Mouse (Mus musculus) spleen, adult 12 weeks (tissue): ENCODE results near the gene Susd6.
"Not testable (repeated sequence)": the region's sequence is repeated elsewhere in the genome, so short reads cannot be mapped to it uniquely, and the experiment has no call there.

Experiments
- DNase-seq: peaks from one replicate; pipeline ENCODE4 v3.0.0; 2022; ENCODE audit warnings: low spot score

The Susd6 gene

DNA sequence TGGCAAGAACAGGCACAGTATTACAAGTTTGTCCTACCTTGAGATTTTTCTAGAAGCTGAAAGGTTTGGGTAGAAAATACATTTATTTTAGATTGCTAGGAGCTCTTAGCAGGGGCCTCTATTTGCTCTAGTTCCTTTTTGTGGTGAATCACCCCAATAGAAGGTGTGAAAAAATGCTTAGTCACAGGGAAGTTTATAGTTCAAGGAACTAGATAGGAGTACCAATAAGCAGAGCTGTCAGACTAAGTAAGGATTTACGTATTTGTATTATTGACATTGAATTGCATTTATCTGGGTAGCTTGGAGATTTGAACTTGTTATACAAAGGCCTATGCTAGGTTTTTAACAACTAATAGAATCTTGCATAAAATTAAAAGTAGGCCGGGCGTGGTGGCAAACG, 23.6 kb downstream of the Susd6 start:
- DNase-seq, result no peak

DNA sequence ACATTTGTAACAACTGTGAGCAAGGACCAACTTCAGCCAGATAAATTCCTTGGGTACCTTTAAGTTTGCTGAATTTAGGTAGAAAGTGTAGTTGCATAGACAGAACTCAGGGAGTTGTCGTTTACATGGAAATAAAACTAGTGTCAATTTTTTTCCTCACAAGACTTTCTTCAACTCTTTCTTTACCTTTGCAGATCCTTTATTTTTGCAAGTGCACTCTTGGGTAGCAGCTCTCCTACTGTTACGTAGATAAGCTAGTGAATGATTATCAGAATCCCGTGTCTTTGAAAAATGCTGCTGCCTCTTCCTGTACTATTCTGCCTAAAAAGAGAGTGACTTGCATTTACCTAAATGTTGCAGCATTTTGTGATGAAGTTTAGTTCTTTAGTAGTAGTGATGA, 24.2 kb downstream of the Susd6 start:
- DNase-seq, result no peak

DNA sequence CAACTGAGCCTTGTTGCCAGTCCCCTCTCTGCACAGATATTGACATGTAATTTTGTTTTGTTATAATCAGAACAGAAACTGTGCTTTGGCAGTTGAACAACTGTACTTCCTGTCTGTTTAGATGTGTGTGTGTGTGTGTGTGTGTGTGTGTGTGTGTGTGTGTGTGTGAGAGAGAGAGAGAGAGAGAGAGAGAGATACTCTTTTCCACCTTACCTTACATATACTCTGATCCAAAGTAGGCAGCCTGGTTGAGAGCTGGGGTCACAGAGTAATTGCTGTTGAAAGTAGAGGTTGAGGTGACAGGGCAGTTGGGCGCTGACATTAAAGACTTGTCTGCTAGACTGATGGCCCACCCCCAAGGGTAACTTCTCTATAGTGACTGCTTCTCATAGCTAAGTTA, 25.0 kb downstream of the Susd6 start:
- DNase-seq, result no peak

DNA sequence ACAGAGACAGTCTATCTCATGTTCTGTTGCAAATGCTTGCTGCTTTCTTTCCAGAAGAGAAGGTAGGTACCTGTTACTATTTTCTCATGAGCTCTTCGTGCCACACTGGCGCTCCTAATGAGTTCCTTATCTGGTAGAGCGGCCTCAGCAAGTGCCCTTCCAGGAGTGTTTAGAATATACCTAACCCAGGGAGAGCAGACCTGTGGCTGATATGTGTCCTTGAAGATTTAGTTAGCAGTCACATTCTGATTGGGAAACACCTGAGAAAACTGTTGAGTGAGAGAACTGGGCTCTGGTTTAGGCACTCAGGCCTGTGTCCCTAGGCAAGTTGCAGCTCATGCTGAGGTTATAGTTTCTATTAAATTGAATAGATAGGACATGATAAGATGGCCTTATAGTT, 25.6 kb downstream of the Susd6 start:
- no peak for DNase-seq

DNA sequence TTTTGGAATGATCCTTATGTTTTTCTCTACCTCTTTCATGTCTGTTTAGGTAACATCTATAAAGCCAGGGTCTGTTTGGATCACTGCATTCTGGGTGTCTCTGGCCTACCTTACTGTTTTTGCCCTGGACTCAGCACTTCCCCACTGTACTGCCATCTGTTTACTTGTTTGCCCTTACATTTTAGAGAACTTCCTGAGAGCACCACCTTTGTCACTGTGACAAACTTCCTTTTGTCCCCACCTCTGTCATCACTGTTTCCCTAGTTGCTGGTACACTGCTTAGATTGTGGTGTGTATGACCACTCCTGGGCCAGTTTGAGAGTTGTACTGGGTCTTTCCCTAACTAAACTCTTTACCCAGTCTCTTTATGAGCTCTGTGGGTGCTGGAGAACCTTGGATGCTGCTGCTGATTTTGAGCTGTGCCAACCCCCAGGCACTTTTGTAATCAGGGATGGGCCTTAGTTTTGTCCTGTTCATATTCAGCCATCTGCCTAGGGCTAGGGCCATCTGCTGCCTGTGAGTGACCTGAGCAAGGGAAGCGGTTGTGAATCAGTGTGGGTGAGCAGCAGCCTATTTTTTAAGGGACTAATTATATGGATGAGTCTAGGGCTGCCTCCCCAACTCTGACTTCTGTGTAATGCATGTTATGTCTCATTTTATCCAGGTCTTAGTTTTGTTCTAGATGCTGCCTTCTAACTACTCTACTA, 26.2 kb downstream of the Susd6 start:
- DNase-seq, result no peak

DNA sequence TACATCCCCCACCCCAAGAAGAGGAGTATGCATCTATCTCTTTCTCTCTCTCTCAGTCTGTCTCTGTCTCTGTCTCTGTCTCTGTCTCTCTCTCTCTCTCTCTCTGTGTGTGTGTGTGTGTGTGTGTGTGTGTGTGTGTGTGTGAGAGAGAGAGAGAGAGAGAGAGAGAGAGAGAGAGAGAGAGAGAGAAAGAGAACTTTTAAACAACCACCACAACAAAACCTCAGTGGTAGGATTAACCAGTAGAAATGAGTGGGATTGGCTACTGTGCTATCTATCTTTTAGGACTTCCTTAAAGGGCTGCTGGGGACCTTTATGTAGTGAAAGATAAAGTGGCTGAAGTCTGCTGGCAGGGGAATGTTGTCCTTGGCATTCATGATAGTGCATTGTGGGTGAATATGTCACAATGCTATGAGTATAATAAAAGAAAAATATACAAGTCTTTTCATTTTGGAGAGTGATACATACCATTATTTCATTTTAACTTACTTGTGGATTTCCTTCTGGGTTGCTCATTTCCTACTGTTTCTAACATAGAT, 27.5 kb downstream of the Susd6 start:
- no peak for DNase-seq

DNA sequence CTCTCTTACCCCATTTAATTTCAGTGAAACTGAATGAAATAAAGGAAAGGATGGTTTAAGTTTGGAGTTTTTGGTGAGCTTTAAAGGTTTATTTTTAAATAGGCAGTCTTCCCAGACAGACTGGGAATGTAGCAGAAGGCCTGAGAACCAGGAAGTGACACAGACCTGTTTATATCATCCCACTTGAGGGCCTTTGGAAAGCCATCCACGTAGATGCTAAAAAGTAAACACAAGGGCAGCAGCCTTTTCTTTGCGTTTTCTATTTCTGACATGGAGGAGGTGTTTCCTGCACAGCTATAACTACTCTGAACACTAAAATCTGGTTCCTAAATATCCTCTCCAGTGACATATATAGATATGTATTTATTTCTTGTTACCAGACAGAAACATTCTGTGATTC, 28.7 kb downstream of the Susd6 start:
- DNase-seq, result not testable (repeated sequence)

DNA sequence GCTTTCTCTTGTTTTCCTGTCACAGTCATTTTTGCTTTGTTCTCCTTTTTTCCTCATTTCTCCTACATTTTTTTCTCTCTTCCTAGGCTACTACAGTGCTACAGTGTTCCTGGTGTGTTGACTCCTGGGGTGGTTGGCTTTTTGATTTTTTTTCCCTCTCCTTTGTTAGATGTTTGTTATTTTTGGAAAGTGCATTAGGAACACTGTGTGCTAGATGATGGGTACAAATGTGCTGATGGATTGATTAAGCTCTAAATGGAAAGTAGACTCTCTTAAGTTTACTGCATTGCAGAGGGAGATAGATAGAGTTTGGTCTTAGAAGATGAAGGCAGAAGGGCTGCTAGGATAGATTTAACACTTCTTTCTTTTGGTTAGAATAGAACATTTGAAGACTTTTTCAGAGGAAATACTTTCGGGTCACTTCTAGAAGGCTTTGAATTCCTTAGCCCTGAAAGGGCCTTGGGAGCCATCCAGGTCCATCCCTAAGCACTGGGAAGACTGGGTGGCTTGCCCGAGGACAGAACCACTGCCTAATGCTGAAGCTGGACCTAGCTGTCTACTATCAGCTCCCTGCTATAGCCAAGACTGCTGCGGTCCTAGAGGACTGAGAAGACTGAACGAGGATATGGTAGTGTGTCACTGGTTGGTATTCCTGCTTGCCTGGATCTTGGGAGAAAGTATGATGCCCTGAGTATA, 31.1 kb downstream of the Susd6 start:
- DNase-seq, result no peak

DNA sequence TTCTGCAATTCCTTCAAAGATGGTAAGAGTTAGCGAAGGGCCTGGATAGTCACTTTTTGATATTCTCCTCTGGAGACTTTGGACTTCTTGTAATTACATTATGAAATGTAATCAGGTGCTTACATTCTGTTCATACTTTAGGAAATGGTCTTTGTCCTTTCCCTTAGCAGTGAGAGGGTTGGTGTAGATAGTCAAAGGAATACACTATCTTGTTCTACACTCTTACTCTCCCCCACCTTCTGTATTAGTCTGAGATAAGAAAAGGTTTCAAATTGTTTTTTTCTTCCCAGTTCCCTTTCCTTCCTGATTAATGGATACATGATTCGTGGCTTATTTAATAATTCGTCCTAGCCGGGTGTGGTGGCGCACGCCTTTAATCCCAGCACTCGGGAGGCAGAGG, 32.2 kb downstream of the Susd6 start:
- DNase-seq, result no peak

DNA sequence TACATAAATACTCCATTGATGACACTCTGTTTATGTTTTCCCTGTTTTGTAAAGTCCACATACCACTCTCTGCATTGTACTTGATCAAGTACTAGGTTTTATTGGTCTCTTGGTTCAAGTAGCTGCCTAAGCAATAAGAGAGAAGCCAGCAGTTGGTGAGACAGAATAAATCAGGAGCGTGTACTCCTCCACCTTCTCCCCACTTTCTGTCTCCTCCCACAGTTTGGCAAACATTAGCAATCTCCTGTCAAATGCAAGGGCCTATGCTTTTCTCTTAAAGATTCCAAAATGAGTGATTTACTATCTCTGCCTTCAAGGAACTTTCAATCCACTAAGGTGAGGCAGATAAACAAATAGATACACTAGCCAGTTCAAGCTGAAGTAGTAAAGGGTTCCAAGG, 33.9 kb downstream of the Susd6 start:
- DNase-seq, result no peak

DNA sequence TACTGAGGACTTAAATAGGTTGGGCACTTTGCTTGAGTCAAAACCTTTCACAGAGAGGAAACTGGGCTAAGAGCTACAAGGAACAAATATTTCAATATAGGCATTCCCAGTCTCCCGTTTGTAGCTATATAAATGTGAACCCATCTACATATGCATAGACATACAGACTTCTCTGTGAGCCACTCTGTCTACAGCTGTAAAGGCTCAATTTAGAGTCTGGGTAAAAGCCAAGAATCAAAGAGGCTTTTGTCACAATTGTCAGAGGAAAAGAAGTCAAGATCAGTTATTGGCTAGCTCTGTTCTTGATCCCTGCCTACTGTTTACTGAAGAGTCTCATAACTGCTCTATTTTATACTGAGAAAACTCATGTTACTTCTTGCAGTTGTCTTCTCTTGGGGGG, 36.1 kb downstream of the Susd6 start:
- no peak for DNase-seq

DNA sequence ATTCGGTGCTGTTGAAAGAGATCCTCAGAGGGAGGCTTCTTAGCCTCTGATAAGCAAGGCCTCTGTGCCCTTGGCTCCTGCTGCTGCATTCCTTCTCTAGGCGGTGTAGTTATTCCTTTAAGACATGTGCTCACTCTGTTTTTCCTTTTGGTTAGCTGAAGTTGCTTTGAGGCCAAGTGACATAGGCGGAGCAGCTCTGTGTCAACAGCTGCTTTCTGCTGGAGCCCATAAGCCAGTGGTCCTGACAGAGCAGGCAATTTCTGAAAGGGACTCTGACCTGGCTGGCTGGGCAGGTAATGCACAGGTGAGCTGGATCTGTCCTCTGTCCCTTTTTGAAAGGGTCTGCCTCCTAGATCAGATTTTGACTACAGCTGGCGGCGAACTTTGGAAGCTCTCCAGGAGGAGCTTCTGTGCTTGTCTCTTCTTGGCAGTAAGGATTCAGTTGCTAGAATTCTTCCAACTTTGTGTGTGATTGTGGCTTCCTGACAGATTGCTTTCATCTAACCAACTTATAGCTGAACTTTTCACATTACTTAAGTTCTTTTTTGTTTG, 37.2 kb downstream of the Susd6 start:
- no peak for DNase-seq

DNA sequence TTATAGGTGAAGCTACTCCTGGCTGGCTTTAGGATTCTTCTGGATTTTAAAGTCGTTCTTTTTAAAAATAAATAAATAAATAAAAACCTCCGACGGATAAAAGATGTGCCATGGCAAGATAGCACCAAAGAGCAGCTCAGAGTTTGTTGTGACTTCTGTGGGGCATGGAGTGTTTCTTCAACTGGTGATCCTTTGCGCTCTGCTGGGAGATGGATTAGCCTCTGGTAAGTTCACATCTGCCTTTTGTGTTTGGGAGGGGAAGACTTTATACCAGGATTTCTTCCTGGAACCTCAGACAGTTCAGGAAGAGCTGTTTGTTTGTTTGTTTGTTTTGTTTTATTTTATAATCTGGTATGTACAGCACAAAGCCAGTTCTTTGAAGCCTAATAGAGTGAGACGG, 37.7 kb downstream of the Susd6 start:
- no peak for DNase-seq

DNA sequence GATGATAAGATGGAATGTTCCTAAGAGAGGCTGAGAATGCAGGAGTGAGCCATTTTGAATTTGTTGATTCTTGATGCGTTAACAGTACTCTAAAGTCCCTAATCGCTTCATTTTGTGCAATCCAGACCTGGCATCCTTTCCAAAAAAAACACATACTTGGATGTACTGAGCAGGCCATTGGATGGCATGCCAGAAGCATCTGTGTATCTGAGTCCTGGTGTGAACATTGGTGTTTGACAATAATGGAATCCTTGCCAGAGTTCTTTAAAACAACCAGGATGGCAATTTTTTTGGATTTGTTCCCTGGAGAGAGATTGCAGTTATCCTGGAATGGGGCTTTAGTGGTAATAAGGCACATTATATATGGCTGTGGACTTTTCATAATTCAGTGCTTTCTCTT, 38.6 kb downstream of the Susd6 start:
- DNase-seq, result no peak

DNA sequence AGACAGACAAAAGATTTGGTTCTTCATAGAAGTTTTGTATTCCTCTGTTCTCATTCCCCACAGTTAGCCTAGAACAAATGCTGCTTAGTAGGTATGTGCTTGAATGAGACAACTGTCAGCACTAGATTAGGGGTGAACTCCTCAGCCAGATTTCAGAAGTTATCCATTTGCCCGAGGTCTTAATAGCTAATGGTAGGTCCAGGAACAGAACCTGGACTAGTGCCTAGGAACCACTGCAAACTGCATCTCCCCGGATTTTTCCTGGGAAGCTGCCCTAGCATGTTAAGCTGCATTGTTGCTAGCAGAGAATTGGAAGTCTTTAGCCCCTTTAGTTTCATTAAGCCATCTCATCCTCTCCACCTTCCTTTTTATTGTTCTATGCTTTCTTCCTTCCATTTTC, 39.9 kb downstream of the Susd6 start:
- DNase-seq, result no peak

DNA sequence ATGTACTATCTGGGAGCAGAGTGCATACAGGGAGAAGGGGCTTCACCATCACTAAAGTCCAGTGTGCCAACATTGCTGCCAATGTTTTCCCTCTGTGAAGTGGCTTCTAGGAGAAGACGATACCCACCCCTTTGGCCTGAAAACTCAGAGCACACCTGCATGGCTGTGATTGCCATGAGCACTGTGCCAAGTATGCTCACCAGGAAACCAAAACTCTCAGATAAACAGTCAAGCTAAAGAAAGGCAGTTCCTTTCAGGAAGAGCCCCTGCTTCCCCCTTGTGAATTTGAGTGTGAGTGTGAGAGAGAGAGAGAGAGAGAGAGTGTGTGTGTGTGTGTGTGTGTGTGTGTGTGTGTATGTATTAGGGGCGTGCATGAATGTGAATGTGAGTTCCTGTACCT, 40.5 kb downstream of the Susd6 start:
- no peak for DNase-seq

DNA sequence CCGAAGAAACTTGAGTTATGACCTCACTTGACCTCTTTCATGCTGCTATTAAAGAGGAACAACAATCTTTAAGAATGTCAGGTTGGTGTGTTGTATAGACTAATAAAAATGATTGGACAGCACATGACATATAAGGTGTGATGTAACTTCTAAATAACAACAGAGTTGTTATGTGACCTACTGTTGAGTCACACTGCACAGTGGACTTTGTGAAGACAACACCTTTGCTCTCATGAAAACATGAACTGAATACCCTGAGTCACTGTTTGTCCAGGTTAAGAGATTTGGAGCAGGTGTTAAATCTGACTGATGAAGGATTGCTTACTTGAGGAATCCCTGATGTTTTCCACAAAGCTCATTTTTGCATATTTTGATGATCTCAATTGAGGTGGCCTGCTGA, 42.0 kb downstream of the Susd6 start:
- DNase-seq, result no peak

DNA sequence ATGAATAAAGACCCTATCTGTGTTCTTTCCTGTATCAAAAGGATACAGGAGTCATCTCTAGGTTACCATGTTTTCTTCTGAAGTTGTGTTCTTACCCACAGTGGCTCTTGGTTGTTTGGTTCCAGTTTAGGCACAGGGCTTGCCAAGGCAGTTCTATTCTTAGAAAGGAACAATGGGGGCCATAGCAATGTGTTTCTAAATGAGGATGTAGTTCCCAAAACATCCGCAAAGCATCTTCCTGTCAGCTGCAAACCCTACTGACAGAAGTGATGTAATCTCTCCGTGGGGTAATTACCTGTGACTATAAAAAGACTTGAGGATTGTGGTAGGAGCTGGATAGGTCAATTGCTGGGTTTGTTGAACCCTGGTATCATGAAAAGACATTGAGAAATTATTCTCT, 43.2 kb downstream of the Susd6 start:
- no peak for DNase-seq

DNA sequence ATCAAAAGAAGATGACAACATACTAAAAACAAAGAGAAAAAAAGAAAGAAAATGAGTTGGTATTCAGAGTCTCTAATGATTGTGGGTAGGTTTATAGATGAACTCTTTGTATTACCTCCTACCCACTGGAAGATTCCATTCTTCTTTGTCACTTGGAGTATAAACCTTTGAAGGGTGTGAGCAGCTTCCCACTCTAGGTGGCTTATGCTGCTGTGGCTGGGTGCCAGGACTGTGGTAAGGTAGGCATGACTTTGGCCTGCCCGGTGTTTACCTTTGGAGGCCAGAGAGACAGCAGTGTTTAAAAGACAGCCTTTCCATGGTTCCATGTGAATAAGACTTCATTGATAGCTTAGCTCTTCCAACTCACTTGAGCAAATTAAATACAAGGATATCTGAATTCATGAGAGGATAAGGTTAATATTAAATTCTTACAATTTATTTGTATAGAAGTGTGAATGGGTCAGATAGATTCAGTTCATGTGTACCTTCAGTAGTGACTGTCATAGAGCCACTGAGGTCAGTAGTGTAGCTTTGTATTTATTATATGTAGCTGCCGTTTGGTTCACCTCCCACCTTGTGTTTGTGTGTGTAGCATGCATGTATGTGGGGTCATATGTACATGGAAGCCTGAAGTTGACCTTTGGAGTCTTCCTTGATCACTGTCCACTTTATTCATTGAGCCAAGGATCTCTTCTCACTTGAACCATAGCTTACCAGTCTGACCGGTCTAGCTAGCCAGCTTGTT, 44.0 kb downstream of the Susd6 start:
- DNase-seq, result no peak

DNA sequence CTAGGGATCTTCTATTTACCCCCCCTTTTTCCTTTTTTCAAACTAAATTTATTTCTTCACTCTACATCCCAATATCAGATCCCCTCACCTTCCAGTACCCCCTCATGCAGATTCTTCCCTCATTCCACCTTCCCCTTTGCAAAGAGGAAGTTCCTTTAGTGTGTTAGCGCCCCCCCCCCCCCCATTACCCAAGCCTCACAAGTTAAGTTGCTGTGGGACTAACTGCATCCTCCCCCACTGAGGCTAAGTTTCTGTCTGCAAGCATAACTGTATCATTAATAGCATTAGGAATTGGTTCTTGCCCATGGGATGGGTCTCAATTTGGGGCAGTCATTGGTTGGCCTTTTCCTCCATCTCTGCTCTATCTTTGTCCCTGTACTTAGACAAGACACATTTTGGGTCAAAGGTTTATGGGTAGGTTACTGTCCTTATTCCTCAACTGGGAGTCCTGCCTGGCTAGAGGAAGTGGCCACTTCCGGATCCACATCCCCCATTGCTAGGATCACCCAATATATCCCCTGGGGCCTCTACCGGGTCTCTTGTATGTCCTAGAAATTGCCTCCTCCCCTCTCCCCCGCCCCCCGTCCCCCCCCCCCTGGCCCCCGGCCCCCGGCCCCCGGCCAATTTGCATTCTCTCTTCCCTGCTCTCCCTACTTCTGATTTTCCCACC, 44.7 kb downstream of the Susd6 start:
- DNase-seq, result no peak

DNA sequence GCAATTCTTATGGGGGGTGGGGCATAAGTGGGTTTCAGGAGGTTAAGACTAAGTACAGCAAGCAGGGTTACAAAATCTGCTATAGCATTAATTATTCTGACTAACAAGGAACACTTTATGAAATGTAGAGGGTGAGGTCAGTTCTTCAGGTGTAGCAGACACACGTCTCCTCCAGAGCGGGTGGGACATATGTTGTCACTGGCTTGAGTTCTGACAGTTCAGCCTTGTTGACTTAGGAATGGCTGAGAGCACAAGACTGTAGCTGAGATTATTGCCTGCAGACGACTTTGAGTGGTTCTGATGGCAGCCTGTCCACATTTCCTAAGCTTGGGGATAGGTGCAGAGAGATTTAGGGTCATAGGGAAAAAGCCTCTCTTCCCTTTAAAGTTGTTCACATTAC, 47.3 kb downstream of the Susd6 start:
- no peak for DNase-seq

DNA sequence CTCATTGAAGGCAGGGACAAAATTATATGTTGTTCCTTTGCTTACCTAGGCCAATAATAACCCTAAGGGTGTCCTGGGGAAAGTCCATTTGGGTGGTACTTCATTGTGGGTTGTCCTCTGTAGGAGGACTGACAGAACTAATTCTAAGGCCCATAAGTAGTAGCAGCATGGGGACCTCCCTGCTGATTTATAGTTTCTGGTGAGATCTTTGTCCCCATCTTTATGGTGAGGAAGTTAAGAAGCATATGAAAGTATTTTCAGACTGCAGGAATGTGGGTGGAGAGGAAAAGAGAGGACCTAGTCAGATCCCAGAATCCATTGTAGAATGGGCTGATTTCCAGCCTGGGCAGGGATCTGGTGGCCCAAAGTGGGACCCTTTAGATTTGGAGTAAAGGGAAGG, 48.0 kb downstream of the Susd6 start:
- no peak for DNase-seq
